Mouse (Mus musculus) liver, embryonic 14.5 days (tissue): ENCODE results near the gene Wfikkn1. TPM values are rescaled to one million over a fixed set of nuclear protein-coding genes. Genes with fewer than 3 reads are reported as not detected.
A peak's percentile ranks its signal among the peaks of the same experiment; 100 is the strongest.

Experiments used
- ATAC-seq: fragments of 200-750 bp; cut with Nextera tagmentation; 2 replicates; pipeline ENCODE4 v1.8.0; 2017; ENCODE audit warnings: moderate number of reproducible peaks, mild to moderate bottlenecking, moderate library complexity; ENCODE audit not compliant: insufficient read depth
- DNase-seq, 3 experiments: peaks; one replicate each; pipeline ENCODE4 v3.0.0-alpha.2; 2012 to 2013; ENCODE audit warnings: low read depth in 3 of 3, low spot score in 3 of 3
- H3K27ac ChIP-seq: fragments of 300-500 bp; sonication (generic); 2 replicates; pipeline ENCODE4 v1.5.1; 2014; ENCODE audit warnings: moderate library complexity, mild to moderate bottlenecking, control low read depth, inconsistent platforms
- H3K27me3 ChIP-seq: fragments of 300-500 bp; sonication (generic); 2 replicates; pipeline ENCODE4 v1.6.1; 2014; ENCODE audit warnings: mild to moderate bottlenecking, low read length, moderate library complexity; ENCODE audit not compliant: control insufficient read depth, insufficient read depth
- H3K36me3 ChIP-seq: fragments of 300-500 bp; sonication (generic); replicated peaks from 2 replicates; pipeline ENCODE4 v1.6.1; 2014; ENCODE audit warnings: low read depth; ENCODE audit not compliant: control insufficient read depth, insufficient read depth
- H3K4me1 ChIP-seq, 2 experiments: fragments of 200-500 bp in 1 of 2; fragments of 300-500 bp in 1 of 2; sonication (generic) in 1 of 2; replicated peaks; 2 replicates each; pipeline ENCODE4 v1.6.1; 2012 to 2014; ENCODE audit warnings: antibody characterized with exemption in 1 of 2, inconsistent platforms in 1 of 2, low read length in 1 of 2; ENCODE audit not compliant: control insufficient read depth in 2 of 2, insufficient read depth in 2 of 2
- H3K4me2 ChIP-seq: fragments of 300-500 bp; sonication (generic); 2 replicates; pipeline ENCODE4 v1.6.1; 2014; ENCODE audit warnings: low read depth, mild to moderate bottlenecking, control low read depth, moderate library complexity
- H3K4me3 ChIP-seq, 2 experiments: fragments of 200-500 bp in 1 of 2; fragments of 300-500 bp in 1 of 2; sonication (generic) in 1 of 2; 2 replicates each; pipeline ENCODE4 v1.5.1; 2012 to 2014; ENCODE audit warnings: low read depth in 2 of 2, low read length in 2 of 2, mild to moderate bottlenecking in 2 of 2, control low read depth in 1 of 2, inconsistent platforms in 1 of 2, moderate library complexity in 1 of 2; ENCODE audit not compliant: insufficient read depth in 1 of 2
- H3K9ac ChIP-seq: fragments of 300-500 bp; sonication (generic); replicated peaks from 2 replicates; pipeline ENCODE4 v1.6.1; 2014; ENCODE audit warnings: mild to moderate bottlenecking, control low read depth, moderate library complexity
- H3K9me3 ChIP-seq: fragments of 300-500 bp; sonication (generic); 2 replicates; pipeline ENCODE4 v1.6.1; 2016; ENCODE audit warnings: low read length, mixed read lengths; ENCODE audit not compliant: control insufficient read depth
- CTCF ChIP-seq: IDR thresholded peaks from 2 replicates; pipeline ENCODE4 v1.5.1; 2016; ENCODE audit warnings: antibody characterized with exemption, low read depth, control low read depth
- EP300 ChIP-seq: IDR thresholded peaks from 2 replicates; pipeline ENCODE4 v1.6.1; 2016; ENCODE audit warnings: antibody characterized with exemption, low read depth
- WGBS: fragments of 180-500 bp; shearing (Covaris S2); extraction: QIAGEN DNeasy Blood & Tissue Kit; methylation state at CpG from one replicate; pipeline ENCODE4 v1.1.7; 2014; ENCODE audit not compliant: insufficient replicate concordance; 5-methylcytosine and 5-hydroxymethylcytosine counted together
- polyA plus RNA-seq, 2 experiments: library from polyadenylated mRNA; depleted of rRNA in 1 of 2; stranded (reverse) in 1 of 2; unstranded in 1 of 2; fragments of >200 nt; fragmentation: Nextera tagmentation in 1 of 2; extraction: Ambion mirVana in 1 of 2; gene quantifications; 2 replicates each; pipeline versions ENCODE4 v1.2.1 to v1.2.3; 2012 to 2014

Wfikkn1 gene
- polyA plus RNA-seq, 2 experiments, result 0.52 to 0.54 TPM

- ATAC-seq (no peak), DNase-seq (no peak)
- Histone ChIP-seq H3K27me3 (no peaks in the 10 kb centered on the region), H3K9ac (no peak overlapping the region), H3K9me3 (no peaks in the 10 kb centered on the region), H3K4me1 (peaks cover 12 to 14% of the 10 kb centered on the region in 2 experiments), H3K4me3 (no peak overlapping the region), H3K27ac (no peak overlapping the region), H3K4me2 (no peak overlapping the region), H3K36me3 (peaks cover 32% of the 10 kb centered on the region)
- TF ChIP-seq EP300 (no peak), CTCF (no peak)
- WGBS, result 75% methylated on average over 4 of the region's 4 CpGs
Measured at GRCm38 (mm10) chr17:25838904-25839303, 41.8 kb downstream of the Wfikkn1 start.

DNA sequence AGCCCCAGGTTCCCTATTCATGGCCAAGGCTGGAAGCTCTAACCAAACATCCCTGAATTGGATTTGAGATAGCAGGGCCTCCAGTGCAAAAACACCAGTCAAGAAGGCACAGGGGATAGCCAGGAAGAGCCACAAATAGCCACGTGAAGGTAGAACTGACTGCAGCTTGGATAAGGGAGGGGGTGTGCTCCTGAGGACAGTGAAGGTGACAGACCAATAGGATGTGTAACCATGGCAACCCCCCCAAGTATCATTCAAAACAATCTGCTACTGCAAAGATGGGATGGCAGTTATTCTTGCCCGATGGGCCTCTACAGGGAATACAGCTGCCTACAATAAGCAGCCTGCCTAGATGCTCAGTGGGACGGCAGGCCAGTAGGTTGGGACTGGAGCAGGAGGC lies 43.1 kb downstream of the Wfikkn1 start:
- Histone ChIP-seq H3K36me3 (peaks cover 32% of the 10 kb centered on the region), H3K4me1 (peaks cover 3 to 6% of the 10 kb centered on the region in 2 experiments; a peak in 1 of 4 replicates), H3K9ac (no peak overlapping the region), H3K9me3 (no peaks in the 10 kb centered on the region), H3K27me3 (no peaks in the 10 kb centered on the region), H3K4me3 (no peak overlapping the region), H3K4me2 (no peak overlapping the region), H3K27ac (no peak overlapping the region)
- no peak for TF ChIP-seq EP300
- WGBS, result 51% methylated on average over 3 of the region's 3 CpGs
- DNase-seq, result no peak
- no peak for ATAC-seq

DNA sequence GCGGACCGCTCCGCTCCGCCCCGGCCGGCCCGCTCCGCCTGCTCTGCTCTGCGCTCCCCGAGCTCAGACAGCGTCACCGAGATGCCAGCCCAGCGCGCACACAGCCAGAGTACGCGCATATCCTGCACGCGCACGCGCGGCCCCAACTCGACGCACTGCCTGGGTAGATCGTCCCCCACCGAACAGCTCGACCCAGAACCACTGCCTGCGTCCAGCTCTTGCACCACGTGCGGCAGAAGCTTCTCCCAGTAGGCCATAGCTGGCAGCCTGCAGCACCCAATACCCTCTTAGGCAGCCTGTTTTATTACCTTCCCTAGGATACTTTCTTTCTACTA lies 43.6 kb downstream of the Wfikkn1 start, which contains the start of gene Rhbdl1:
TSS of gene Rhbdl1 (minus strand) at position 220 of the 335 bp plus-strand sequence.
- peak within 1 kb of the TSS; percentile 53 for H3K4me2 ChIP-seq
- DNase-seq (no peak), ATAC-seq (no peak)
- H3K27me3 ChIP-seq, result no peaks in the 10 kb centered on the region
- H3K9me3 ChIP-seq, result no peaks in the 10 kb centered on the region
- no peak within 1 kb of the TSS for H3K27ac ChIP-seq
- no peak for TF ChIP-seq EP300
- no peak for TF ChIP-seq CTCF
- H3K4me3 ChIP-seq, result peak within 1 kb of the TSS in 1 of 2 experiments; percentile 23; a peak in 2 of 4 replicates
- peaks cover 32% of the 10 kb centered on the region for H3K36me3 ChIP-seq
- H3K9ac ChIP-seq, result peak within 1 kb of the TSS; percentile 7; the same call in 1 of the 2 replicates
- 10% methylated on average over 24 of the region's 29 CpGs for WGBS
- H3K4me1 ChIP-seq, result peaks cover 3 to 6% of the 10 kb centered on the region in 2 experiments; a peak in 1 of 4 replicates

DNA sequence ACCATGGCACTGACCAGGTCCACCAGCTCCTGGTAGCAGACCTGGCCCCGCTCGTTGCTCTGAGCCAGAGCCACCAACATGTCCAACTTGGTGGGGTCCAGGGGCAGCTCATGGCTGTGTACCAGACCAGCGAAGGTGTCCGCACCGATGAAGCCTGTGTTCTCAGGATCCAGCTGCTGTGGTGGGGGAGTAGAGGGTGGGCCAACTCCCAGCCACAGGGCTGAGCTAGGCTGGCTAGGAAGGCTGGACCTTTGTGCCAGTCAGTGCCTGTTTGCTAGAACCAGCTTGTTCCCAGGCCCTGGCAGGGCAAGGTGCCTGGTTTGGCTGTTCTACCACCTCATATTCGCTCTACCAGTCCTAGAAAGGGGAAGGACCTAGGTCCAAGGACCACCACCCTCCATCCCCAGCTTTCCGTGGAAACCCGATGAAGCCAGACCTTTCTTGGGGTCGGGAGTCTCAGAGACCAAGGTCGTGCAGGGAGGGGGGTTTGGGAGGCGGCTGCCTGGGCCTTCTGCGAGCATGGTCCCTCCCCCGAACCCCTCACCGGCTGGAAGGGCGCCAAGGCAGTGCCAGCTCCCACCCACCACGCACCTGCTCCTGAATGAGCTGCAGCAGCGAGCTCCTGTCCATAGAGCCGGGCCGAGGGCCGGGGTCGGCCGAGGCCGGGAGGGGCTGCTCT lies 44.1 kb downstream of the Wfikkn1 start:
- Histone ChIP-seq H3K4me3 (peak overlapping the region in 1 of 2 experiments; percentile 23; a peak in 2 of 4 replicates), H3K36me3 (peaks cover 29% of the 10 kb centered on the region), H3K9me3 (no peaks in the 10 kb centered on the region), H3K27me3 (no peaks in the 10 kb centered on the region), H3K9ac (peak overlapping the region; percentile 7; the same call in 1 of the 2 replicates), H3K27ac (no peak overlapping the region), H3K4me1 (peaks cover 7 to 9% of the 10 kb centered on the region in 2 experiments), H3K4me2 (peak overlapping the region; percentile 53)
- ATAC-seq, result no peak
- 26% methylated on average over 21 of the region's 23 CpGs for WGBS
- no peak for DNase-seq
- TF ChIP-seq CTCF, result no peak
- no peak for TF ChIP-seq EP300

- H3K9ac ChIP-seq, result no peak overlapping the region
- peaks cover 27% of the 10 kb centered on the region for H3K36me3 ChIP-seq
- no peak overlapping the region for H3K4me2 ChIP-seq
- ATAC-seq (no peak), DNase-seq (no peak)
- no peaks in the 10 kb centered on the region for H3K9me3 ChIP-seq
- WGBS, result 81% methylated on average over 16 of the region's 16 CpGs
- H3K4me3 ChIP-seq, result no peak overlapping the region
- H3K27me3 ChIP-seq, result no peaks in the 10 kb centered on the region
- TF ChIP-seq EP300, result no peak
- TF ChIP-seq CTCF, result no peak
- no peak overlapping the region for H3K27ac ChIP-seq
- H3K4me1 ChIP-seq, result peaks cover 9 to 13% of the 10 kb centered on the region in 2 experiments
Measured at GRCm38 (mm10) chr17:25835816-25836215, 44.8 kb downstream of the Wfikkn1 start.
